In the genomic region with DNA sequence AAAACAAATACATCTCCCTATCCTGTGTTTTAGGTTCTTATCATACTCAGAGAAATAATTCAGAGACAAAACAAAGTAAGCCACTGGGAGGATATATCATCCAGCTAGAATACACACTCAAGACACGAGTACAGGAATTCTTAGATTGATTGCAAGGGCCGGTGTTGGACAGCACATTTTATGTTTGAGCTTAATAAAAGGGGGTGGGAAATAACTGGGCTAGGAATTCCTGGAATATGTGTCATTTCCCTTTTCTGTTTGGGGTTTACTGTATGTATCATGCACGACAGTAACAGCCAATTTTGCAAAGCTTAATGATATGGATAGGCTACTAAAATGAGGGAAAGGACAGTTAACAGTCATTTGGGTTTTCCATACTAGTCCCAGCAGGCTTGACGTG, we compare ENCODE assay signal across 15 mouse cellular contexts.
"Had no signal": no experiment of that assay in that cellular context is flagged by ENCODE, and none has a peak within 500 bp of the region (broad histone marks: within the 10 kb centered on the region; RNA-seq: fewer than 3 reads in every experiment).

No protein-coding gene starts in this region.

- H3K36me3 ChIP-seq: lung, embryonic 15.5 days; midbrain, embryonic 10.5 days; midbrain, embryonic 12.5 days; midbrain, embryonic 15.5 days; neural tube, embryonic 13.5 days; neural tube, embryonic 15.5 days; stomach, embryonic 15.5 days had no signal

- H3K9ac ChIP-seq: liver, embryonic 14.5 days; lung, embryonic 15.5 days; midbrain, embryonic 12.5 days; midbrain, embryonic 15.5 days; neural tube, embryonic 13.5 days; neural tube, embryonic 15.5 days; stomach, embryonic 15.5 days had no signal

- H3K27me3 ChIP-seq: lung, embryonic 15.5 days; midbrain, embryonic 12.5 days; midbrain, embryonic 15.5 days; neural tube, embryonic 13.5 days; neural tube, embryonic 15.5 days; stomach, embryonic 15.5 days had no signal

- H3K9me3 ChIP-seq: lung, embryonic 15.5 days; midbrain, embryonic 10.5 days; midbrain, embryonic 12.5 days; midbrain, embryonic 15.5 days; neural tube, embryonic 13.5 days; neural tube, embryonic 15.5 days; stomach, embryonic 15.5 days had no signal

- H3K4me2 ChIP-seq: lung, embryonic 15.5 days; midbrain, embryonic 12.5 days; midbrain, embryonic 15.5 days; neural tube, embryonic 13.5 days; neural tube, embryonic 15.5 days; stomach, embryonic 15.5 days had no signal

- H3K27ac ChIP-seq: liver, embryonic 14.5 days; lung, embryonic 15.5 days; midbrain, embryonic 10.5 days; midbrain, embryonic 12.5 days; midbrain, embryonic 15.5 days; neural tube, embryonic 13.5 days; neural tube, embryonic 15.5 days; stomach, embryonic 15.5 days; stomach, postnatal 0 days had no signal

- H3K4me3 ChIP-seq: lung, embryonic 15.5 days; midbrain, embryonic 10.5 days; midbrain, embryonic 12.5 days; midbrain, embryonic 15.5 days; neural tube, embryonic 13.5 days; neural tube, embryonic 15.5 days; stomach, embryonic 15.5 days had no signal

- H3K4me1 ChIP-seq: lung, embryonic 15.5 days; midbrain, embryonic 12.5 days; midbrain, embryonic 15.5 days; neural tube, embryonic 15.5 days; stomach, embryonic 15.5 days had no signal

- DNase-seq: lung, adult 2 months; lung, postnatal 4 days; right cerebral cortex, postnatal 14 days; thymus, postnatal 14 days; thymus, postnatal 36 days had no signal

- ATAC-seq: lung, postnatal 0 days; midbrain, embryonic 15.5 days had no signal
